19 mouse cellular contexts compared by ENCODE assay signal in the genomic region with DNA sequence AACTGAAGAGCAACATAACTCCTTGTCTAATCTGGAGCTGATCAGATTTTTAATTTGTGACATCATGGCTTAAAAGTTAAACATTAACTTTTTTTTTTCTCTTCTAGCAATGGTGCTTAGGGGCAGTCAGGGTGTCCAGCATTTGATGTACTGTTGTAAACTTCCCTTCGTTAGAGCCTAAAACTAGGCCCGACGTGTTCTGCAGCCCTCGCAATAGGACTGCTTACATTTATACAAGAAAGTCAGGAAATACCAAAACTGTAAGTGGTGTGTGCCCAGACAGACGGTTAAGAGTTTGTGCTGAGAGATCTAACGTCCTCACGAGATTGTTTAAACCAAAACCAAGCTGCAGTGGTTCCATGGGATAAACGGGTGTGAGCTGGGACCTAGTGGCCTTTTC. TPM values are rescaled to one million over a fixed set of nuclear protein-coding genes. Genes with fewer than 3 reads are reported as not detected.
DNase-seq lines count a peak whose midpoint lies in the region; ATAC-seq and TF ChIP-seq lines count a peak whose summit lies in the region.
"Had no signal": no experiment of that assay in that cellular context is flagged by ENCODE, and none has a peak within 500 bp of the region (broad histone marks: within the 10 kb centered on the region; RNA-seq: fewer than 3 reads in every experiment).

No protein-coding gene starts in this region.

- 27% methylated on average over 8 of the region's 8 CpGs for WGBS in intestine, embryonic 14.5 days
- 38% methylated on average over 8 of the region's 8 CpGs for WGBS in intestine, postnatal 0 days
- 7% methylated on average over 8 of the region's 8 CpGs for WGBS in lung, embryonic 16.5 days
- 26% methylated on average over 8 of the region's 8 CpGs for WGBS in stomach, embryonic 16.5 days

- no peak for DNase-seq in intestine, embryonic 14.5 days (ENCODE audit: low spot score)
- DNase-seq in lung, postnatal 4 days: no peak
- DNase-seq in layer of hippocampus, postnatal 36 days: no peak
- DNase-seq: adrenal gland, postnatal 14 days; cerebellum, adult 11 months; cerebellum, postnatal 25 days; gastrocnemius, postnatal 25 days; liver; spleen, adult 18-20 months had no signal

- H3K27ac ChIP-seq in intestine, embryonic 14.5 days (ENCODE audit: low read depth): peak overlapping the region; percentile 74
- no peak overlapping the region for H3K27ac ChIP-seq in intestine, postnatal 0 days (ENCODE audit: low read depth, low read length)
- H3K27ac ChIP-seq in lung, embryonic 16.5 days (ENCODE audit: low read length): peak overlapping the region; percentile 67
- H3K27ac ChIP-seq in stomach, embryonic 16.5 days (ENCODE audit: low read length): peak overlapping the region; percentile 72
- H3K27ac ChIP-seq: midbrain, embryonic 13.5 days had no signal

- H3K36me3 ChIP-seq in intestine, embryonic 14.5 days (ENCODE audit: control insufficient read depth, insufficient read depth, low read length): no peaks in the 10 kb centered on the region
- no peaks in the 10 kb centered on the region for H3K36me3 ChIP-seq in intestine, postnatal 0 days (ENCODE audit: control insufficient read depth, insufficient read depth)
- H3K36me3 ChIP-seq in lung, embryonic 16.5 days (ENCODE audit: control insufficient read depth, insufficient read depth, low read length): no peaks in the 10 kb centered on the region
- H3K36me3 ChIP-seq in stomach, embryonic 16.5 days (ENCODE audit: control insufficient read depth, insufficient read depth, low read length): no peaks in the 10 kb centered on the region
- H3K36me3 ChIP-seq: midbrain, embryonic 13.5 days had no signal

- no peaks in the 10 kb centered on the region for H3K27me3 ChIP-seq in intestine, embryonic 14.5 days (replicated peaks; ENCODE audit: control insufficient read depth, insufficient read depth, low read length)
- H3K27me3 ChIP-seq in intestine, postnatal 0 days (replicated peaks; ENCODE audit: control insufficient read depth, insufficient read depth, low read length): no peaks in the 10 kb centered on the region
- H3K27me3 ChIP-seq in lung, embryonic 16.5 days (ENCODE audit: control insufficient read depth, insufficient read depth, low read depth, low read length): no peaks in the 10 kb centered on the region
- no peaks in the 10 kb centered on the region for H3K27me3 ChIP-seq in stomach, embryonic 16.5 days (ENCODE audit: control insufficient read depth, insufficient read depth, low read length)
- H3K27me3 ChIP-seq: midbrain, embryonic 13.5 days had no signal

- no peak overlapping the region for H3K4me3 ChIP-seq in intestine, embryonic 14.5 days (ENCODE audit: low read depth, low read length)
- no peak overlapping the region for H3K4me3 ChIP-seq in intestine, postnatal 0 days (ENCODE audit: low read depth, low read length)
- H3K4me3 ChIP-seq in lung, embryonic 16.5 days (ENCODE audit: low read length): no peak overlapping the region
- H3K4me3 ChIP-seq in stomach, embryonic 16.5 days (replicated peaks; ENCODE audit: low read length): no peak overlapping the region
- H3K4me3 ChIP-seq: midbrain, embryonic 13.5 days; myocyte had no signal

- no peak; the same call in 1 of the 2 replicates for ATAC-seq in intestine, embryonic 14.5 days (replicated peaks; ENCODE audit: low FRiP score, low TSS enrichment, low read depth)
- no peak for ATAC-seq in intestine, postnatal 0 days
- ATAC-seq in lung, embryonic 16.5 days (ENCODE audit: low read depth): peak; percentile 77
- ATAC-seq in inflammation-experienced regulatory T-cells, adult 6 months: peak; percentile 19
- no peak for ATAC-seq in stomach, embryonic 16.5 days (ENCODE audit: insufficient read depth, low FRiP score)
- no peak for ATAC-seq in megakaryocyte-erythroid progenitor cell, adult 5-6 weeks (replicated peaks; ENCODE audit: low FRiP score, low TSS enrichment, poor library complexity, severe bottlenecking)
- ATAC-seq: forebrain, embryonic 14.5 days; hindbrain, embryonic 16.5 days; midbrain, embryonic 13.5 days had no signal

- H3K4me2 ChIP-seq in intestine, embryonic 14.5 days (ENCODE audit: low read length): 0 out of 2 replicates have a peak overlapping the region, but pooled peaks have one; percentile 6
- H3K4me2 ChIP-seq in intestine, postnatal 0 days (replicated peaks; ENCODE audit: low read depth): no peak overlapping the region
- no peak overlapping the region; the same call in 1 of the 2 replicates for H3K4me2 ChIP-seq in lung, embryonic 16.5 days (ENCODE audit: low read depth, low read length)
- H3K4me2 ChIP-seq in stomach, embryonic 16.5 days (ENCODE audit: low read depth, low read length): no peak overlapping the region
- H3K4me2 ChIP-seq: heart, embryonic 11.5 days; midbrain, embryonic 13.5 days had no signal

- H3K9me3 ChIP-seq in intestine, embryonic 14.5 days (ENCODE audit: control insufficient read depth, low read length): no peaks in the 10 kb centered on the region
- H3K9me3 ChIP-seq in intestine, postnatal 0 days (ENCODE audit: control insufficient read depth): no peaks in the 10 kb centered on the region
- no peaks in the 10 kb centered on the region for H3K9me3 ChIP-seq in lung, embryonic 16.5 days (ENCODE audit: control insufficient read depth, low read length)
- H3K9me3 ChIP-seq in stomach, embryonic 16.5 days (replicated peaks; ENCODE audit: control insufficient read depth, low read length): no peaks in the 10 kb centered on the region
- H3K9me3 ChIP-seq: midbrain, embryonic 13.5 days had no signal

- H3K9ac ChIP-seq in intestine, embryonic 14.5 days (ENCODE audit: low read length): no peak overlapping the region
- no peak overlapping the region for H3K9ac ChIP-seq in intestine, postnatal 0 days (ENCODE audit: low read depth, low read length)
- H3K9ac ChIP-seq in lung, embryonic 16.5 days (ENCODE audit: low read length): no peak overlapping the region
- H3K9ac ChIP-seq in stomach, embryonic 16.5 days (ENCODE audit: low read length): no peak overlapping the region
- H3K9ac ChIP-seq: midbrain, embryonic 13.5 days had no signal

- TF ChIP-seq CTCF in intestine, postnatal 0 days (IDR thresholded peaks at IDR 0.05; ENCODE audit: low read depth): no peak

- peaks cover 44% of the 10 kb centered on the region for H3K4me1 ChIP-seq in intestine, embryonic 14.5 days (replicated peaks; ENCODE audit: control insufficient read depth, insufficient read depth, low read length)
- H3K4me1 ChIP-seq in intestine, postnatal 0 days (replicated peaks; ENCODE audit: control insufficient read depth, insufficient read depth, low read length): no peaks in the 10 kb centered on the region
- H3K4me1 ChIP-seq in lung, embryonic 16.5 days (replicated peaks; ENCODE audit: control insufficient read depth, insufficient read depth, low read length): peaks cover 3% of the 10 kb centered on the region; the same call in 1 of the 2 replicates
- 0 out of 2 replicates have a peak, but pooled peaks cover 19% of the 10 kb centered on the region for H3K4me1 ChIP-seq in stomach, embryonic 16.5 days (ENCODE audit: control insufficient read depth, insufficient read depth, low read length)
- H3K4me1 ChIP-seq: midbrain, embryonic 13.5 days had no signal

RNA-seq across cellular contexts. Expression of a gene that starts 56.4 kb away (rescaled TPM):
- polyA plus RNA-seq in intestine, embryonic 14.5 days (2014; fragmentation: Nextera tagmentation; extraction: Ambion mirVana): 56.2 and 61.7 TPM in 2 replicates
- polyA plus RNA-seq in intestine, postnatal 0 days (2015; fragmentation: Nextera tagmentation; extraction: Ambion mirVana): 23.9 and 25.3 TPM in 2 replicates
- polyA plus RNA-seq in lung, embryonic 16.5 days (2015; fragmentation: Nextera tagmentation; extraction: Ambion mirVana): 9.1 and 12.1 TPM in 2 replicates
- not detected for polyA plus RNA-seq in inflammation-experienced regulatory T-cells, adult 6 months (2017; shearing (Covaris generic))
- 38.7 and 38.9 TPM in 2 replicates for polyA plus RNA-seq in stomach, embryonic 16.5 days (2015; fragmentation: Nextera tagmentation; extraction: Ambion mirVana)
- 3.6 and 10.3 TPM in 2 replicates for total RNA-seq in megakaryocyte-erythroid progenitor cell, adult 5-6 weeks (2014; fragmentation: Nextera tagmentation)
- 1.5 and 2.3 TPM in 2 replicates for total RNA-seq in megakaryocyte-erythroid progenitor cell, adult 5-6 weeks (2017)
- 1 to 10 TPM; 3.8 TPM for total RNA-seq in layer of hippocampus, postnatal 36 days (2021)

Comparison
In these comparisons a context has a peak if more than half of its experiments do, and no peak if none do; other contexts are left out.
1. ATAC-seq: peak in lung, embryonic 16.5 days (single experiment) and inflammation-experienced regulatory T-cells, adult 6 months (single experiment); none in intestine, embryonic 14.5 days (single experiment), intestine, postnatal 0 days (single experiment), stomach, embryonic 16.5 days (single experiment) and megakaryocyte-erythroid progenitor cell, adult 5-6 weeks (single experiment).
2. RNA of a gene that starts 56.4 kb away (polyA plus RNA-seq): 56.2 to 61.7 TPM in intestine, embryonic 14.5 days, 38.7 to 38.9 TPM in stomach, embryonic 16.5 days, 23.9 to 25.3 TPM in intestine, postnatal 0 days and 9.1 to 12.1 TPM in lung, embryonic 16.5 days; not detected in inflammation-experienced regulatory T-cells, adult 6 months; every median in the first group is over 10 times any median in the second.